Mouse (Mus musculus) telencephalon, adult 2 months (tissue): ENCODE results near the gene Ralgds.
A peak's percentile ranks its signal among the peaks of the same experiment; 100 is the strongest.
"Not testable (repeated sequence)": the region's sequence is repeated elsewhere in the genome, so short reads cannot be mapped to it uniquely, and the experiment has no call there.

Experiments
- DNase-seq: peaks from one replicate; pipeline ENCODE4 v3.0.0-alpha.2; 2011; ENCODE audit warnings: low read depth, low spot score

The Ralgds gene

GRCm38 (mm10) chr2:28505795-28506194 is 7.1 kb upstream of the Ralgds start, which contains the start of gene Gm10134:
Gene Gm10134 (plus strand): TSS chr2:28506095.
- DNase-seq, result no peak

GRCm38 (mm10) chr2:28506291-28506690 is 6.6 kb upstream of the Ralgds start:
- no peak for DNase-seq

GRCm38 (mm10) chr2:28511600-28511999 is 1.3 kb upstream of the Ralgds start:
- DNase-seq, result not testable (repeated sequence)

- DNase-seq, result no peak
Measured at GRCm38 (mm10) chr2:28513431-28514370, 776 bp downstream of the Ralgds start.

- no peak for DNase-seq
Measured at GRCm38 (mm10) chr2:28514489-28514888, 1.6 kb downstream of the Ralgds start.

GRCm38 (mm10) chr2:28517206-28517909 is 4.4 kb downstream of the Ralgds start:
- DNase-seq, result no peak

GRCm38 (mm10) chr2:28518231-28518630 is 5.3 kb downstream of the Ralgds start:
- peak; percentile 91 for DNase-seq

GRCm38 (mm10) chr2:28520581-28520980 is 7.7 kb downstream of the Ralgds start:
- no peak for DNase-seq

GRCm38 (mm10) chr2:28521571-28522151 is 8.7 kb downstream of the Ralgds start:
- DNase-seq, result no peak

- DNase-seq, result no peak
Measured at GRCm38 (mm10) chr2:28522166-28522565, 9.2 kb downstream of the Ralgds start.

- DNase-seq, result peak; percentile 92
Measured at GRCm38 (mm10) chr2:28523643-28524117, 10.8 kb downstream of the Ralgds start.

- DNase-seq, result no peak
Measured at GRCm38 (mm10) chr2:28524406-28524805, 11.5 kb downstream of the Ralgds start.

GRCm38 (mm10) chr2:28525219-28525942 is 12.5 kb downstream of the Ralgds start:
- DNase-seq, result no peak

GRCm38 (mm10) chr2:28525943-28526876 is 13.3 kb downstream of the Ralgds start:
- DNase-seq, result no peak

GRCm38 (mm10) chr2:28527436-28528353 is 14.8 kb downstream of the Ralgds start:
- no peak for DNase-seq

GRCm38 (mm10) chr2:28528354-28528730 is 15.4 kb downstream of the Ralgds start:
- DNase-seq, result no peak

GRCm38 (mm10) chr2:28529856-28530255 is 16.9 kb downstream of the Ralgds start:
- DNase-seq, result no peak

- DNase-seq, result no peak
Measured at GRCm38 (mm10) chr2:28530311-28530710, 17.4 kb downstream of the Ralgds start.
